Mouse (Mus musculus): ENCODE data around the gene Lrrc72.

DNA sequence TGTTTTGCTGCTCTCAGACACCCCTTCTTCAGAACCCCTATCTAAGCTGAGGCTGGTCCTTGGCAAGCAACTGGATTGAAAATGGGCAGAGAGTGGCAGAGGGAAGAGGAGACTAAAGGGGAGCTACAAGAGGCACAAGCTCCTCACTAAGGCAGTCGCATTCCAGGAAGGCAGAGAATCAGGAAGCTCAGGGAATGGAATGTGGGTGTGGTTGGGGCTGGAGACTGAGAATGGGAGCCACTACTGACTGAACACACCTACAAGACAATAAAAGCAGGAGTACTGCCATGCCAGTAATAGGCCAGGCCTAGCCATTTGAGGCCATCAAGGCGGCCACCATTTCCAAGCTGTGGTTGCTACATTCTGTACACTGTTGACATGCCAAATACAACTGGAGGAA, 21.8 kb downstream of the Lrrc72 start:
- TF ChIP-seq ZC3H11A (IDR thresholded peaks at IDR 0.05; ENCODE audit: borderline replicate concordance, low read depth, low read length), result no peak
- no peak for TF ChIP-seq HCFC1 (IDR thresholded peaks at IDR 0.05; ENCODE audit: borderline replicate concordance, insufficient read depth, low read length)
- no peak for TF ChIP-seq ZNF384 (IDR thresholded peaks at IDR 0.05; ENCODE audit: low read depth, low read length)
- no peak for TF ChIP-seq MAFK (IDR thresholded peaks at IDR 0.05; ENCODE audit: insufficient read depth, low read depth, low read length)

Data from ES-E14 (cell line).